Mouse (Mus musculus) spleen, postnatal 14 days (tissue): ENCODE measurements at regions not wholly inside any gene's neighbourhood (a gene's known extent, or its start where the extent isn't known, plus 50 kb on each side); places are given as distances from the start of the nearest gene placed in this dataset.
"Not testable (repeated sequence)": the region's sequence is repeated elsewhere in the genome, so short reads cannot be mapped to it uniquely, and the experiment has no call there.

ENCODE experiments used
- DNase-seq, 2 experiments: peaks; one replicate each; pipeline ENCODE4 v3.0.0; 2021 to 2022; ENCODE audit warnings: low spot score in 2 of 2

GRCm38 (mm10) chr7:83399668-83400067, 185.1 kb upstream of the Tmc3 start:
- DNase-seq = no peak

- DNase-seq = no peak
Measured at GRCm38 (mm10) chr7:83401001-83401400, 183.7 kb upstream of the Tmc3 start.

DNA sequence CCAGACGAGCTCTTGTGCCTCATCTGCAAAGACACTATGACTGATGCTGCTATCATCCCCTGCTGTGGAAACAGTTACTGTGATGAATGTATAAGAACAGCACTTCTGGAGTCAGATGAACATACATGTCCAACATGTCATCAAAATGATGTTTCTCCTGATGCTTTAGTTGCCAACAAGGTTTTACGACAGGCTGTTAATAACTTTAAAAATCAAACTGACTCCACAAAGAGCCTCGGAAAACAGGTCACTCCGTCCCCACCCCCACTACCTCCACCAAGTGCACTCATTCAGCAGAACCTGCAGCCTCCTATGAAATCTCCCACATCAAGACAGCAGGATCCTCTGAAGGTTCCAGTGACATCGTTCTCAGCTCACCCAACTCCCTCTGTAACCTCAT, 172.0 kb upstream of the Tmc3 start:
- not testable (repeated sequence) for DNase-seq

DNA sequence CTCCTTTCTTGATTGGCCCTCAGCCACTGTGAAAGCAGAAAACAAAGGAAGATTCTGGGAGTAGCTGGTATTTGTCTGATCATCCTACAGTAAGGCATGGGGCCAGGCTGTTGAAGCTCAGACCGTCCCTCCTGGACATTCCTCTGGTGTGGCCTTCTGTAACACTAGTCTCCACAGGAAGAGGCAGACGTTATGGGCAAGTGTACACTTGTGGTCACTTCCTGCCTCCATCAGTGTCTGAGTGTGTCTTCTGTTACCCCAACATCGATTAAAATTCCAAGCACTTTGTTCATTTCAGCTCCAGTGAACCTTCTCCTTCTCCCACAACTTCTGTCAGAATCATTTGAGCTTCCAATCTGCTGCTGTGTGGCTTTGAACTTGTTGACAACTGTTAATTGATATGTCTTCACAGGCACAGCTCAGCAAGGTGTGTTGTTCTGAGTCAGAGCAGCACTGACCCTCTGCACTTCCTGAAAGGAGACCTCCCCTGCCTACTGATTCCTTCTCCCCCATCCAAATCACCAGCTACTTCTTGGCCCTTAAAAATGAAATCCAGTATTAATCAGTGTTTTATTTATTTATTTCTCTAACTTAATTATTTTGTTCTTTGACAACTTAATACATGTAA, 154.7 kb upstream of the Tmc3 start:
- DNase-seq = no peak

DNA sequence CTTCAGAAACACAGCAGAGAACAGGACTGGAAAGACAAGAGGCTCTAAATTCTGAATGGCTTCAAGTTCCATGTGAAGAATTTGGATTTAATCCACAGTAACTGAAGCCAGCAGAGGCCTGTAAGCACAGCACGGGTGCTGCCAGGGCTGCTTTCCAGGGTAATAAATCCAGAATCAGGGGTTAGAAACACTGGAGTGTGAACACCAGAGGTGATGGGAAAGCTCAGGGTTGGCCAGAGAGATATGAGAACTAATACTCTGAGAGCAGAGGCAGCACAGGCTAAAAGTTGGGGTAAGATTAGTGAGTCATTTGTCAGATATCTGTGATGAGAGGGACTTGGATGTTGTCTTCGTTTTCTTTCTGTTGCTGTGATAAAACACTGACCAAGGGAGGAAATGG, 153.6 kb upstream of the Tmc3 start:
- no peak for DNase-seq

GRCm38 (mm10) chr7:83432843-83433242, 151.9 kb upstream of the Tmc3 start:
- DNase-seq = no peak

GRCm38 (mm10) chr7:83433959-83434715, 150.6 kb upstream of the Tmc3 start:
- no peak for DNase-seq

DNA sequence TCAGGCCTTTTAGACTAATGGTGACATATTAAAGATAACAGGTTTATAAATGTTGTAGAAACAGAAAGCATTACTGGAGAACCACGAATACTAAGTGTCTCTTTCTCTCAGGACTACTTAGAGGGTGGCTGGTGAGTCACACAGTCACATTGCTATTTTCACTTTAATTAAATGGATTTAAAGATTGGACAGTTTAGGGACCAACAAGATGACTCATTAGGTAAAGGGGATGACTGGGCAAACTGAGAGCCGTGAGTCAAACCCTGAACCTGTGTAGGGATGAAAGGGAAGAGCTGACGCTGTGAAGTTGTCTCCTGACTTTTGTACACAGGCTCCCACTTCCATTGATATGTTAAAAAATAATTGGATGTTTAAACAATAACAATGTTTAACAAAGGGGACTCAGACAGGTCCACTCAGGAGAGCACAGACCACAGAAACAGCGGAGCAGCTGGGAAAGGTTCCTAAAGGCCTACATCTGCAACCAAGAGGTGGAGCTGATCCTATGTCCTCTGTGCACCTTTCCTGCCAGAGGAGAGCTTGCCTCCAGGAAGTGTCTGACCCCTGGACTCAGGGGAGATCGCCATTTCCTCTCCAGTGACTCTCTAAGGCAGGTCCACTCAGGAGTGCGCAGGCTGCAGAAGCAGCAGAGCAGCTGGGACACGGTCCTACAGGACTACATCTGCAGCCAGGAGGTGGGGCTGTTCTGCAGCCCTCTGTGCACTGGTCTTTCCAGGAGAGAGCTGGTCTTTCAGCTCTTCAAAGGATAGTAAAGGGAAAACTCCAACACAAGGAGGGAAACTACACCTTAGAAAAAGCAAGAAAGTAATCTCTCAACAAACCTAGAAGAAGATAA, 146.0 kb upstream of the Tmc3 start:
- DNase-seq = no peak

GRCm38 (mm10) chr7:83443596-83444278, 141.0 kb upstream of the Tmc3 start:
- no peak for DNase-seq

DNA sequence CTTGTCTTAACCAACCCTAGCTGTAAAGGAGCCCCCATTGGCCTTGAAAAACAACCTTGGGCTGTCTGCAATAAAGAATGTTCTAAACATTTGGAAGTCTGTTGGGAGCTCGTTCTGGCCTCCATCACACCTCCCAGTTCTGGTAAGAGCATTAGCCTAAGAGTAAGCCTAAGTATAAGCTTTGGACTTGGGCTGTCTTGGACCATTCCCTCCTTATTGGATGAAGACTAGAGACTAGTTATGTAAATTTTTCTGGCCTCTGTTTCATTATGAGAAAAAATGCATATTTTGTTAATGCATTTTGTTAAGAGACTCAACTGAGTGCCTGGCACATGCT, 140.5 kb upstream of the Tmc3 start:
- no peak for DNase-seq

- no peak for DNase-seq
Measured at GRCm38 (mm10) chr7:83445181-83445926, 139.4 kb upstream of the Tmc3 start.

DNA sequence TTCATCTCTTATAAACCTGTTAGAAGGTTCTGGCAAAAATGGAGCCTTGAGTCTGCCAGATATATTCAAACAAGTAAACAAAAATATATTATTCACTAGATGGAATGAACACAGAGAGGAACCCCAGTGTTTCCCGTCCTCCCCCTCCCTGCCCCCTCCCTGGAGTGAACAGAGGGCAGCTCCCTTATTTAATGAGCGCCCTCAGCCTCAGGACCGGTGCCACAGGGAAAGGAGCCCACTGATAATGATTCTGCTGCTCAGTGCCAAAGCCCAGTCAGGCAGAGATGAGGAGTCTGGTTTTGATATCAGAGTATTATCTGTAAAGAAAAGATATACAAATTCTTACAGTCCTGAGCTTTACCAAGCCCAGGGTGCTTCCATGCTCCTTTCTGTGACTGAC, 134.4 kb upstream of the Tmc3 start:
- no peak for DNase-seq

DNA sequence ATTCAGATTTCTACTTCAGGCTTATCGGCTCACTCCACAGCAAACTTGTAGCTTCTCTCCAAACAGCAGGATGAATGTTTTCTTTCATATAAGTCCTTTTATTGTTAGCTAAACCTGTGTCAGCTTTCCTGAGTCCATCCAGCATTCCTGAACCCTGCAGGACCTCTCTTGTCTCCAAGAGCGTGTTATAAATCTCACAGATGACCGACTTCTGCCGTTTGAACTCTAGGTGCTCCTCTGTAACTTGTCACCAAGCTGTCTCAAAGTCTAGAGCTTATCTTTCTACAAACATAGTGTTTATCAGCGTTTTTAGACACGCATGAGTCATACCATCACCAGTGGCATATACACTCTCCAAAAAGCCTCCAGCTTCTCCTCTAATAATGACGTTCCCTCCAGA, 132.4 kb upstream of the Tmc3 start:
- DNase-seq = no peak

GRCm38 (mm10) chr7:83459520-83459919, 125.2 kb upstream of the Tmc3 start:
- no peak for DNase-seq

- no peak for DNase-seq
Measured at GRCm38 (mm10) chr7:83467006-83467405, 117.7 kb upstream of the Tmc3 start.

- DNase-seq = not testable (repeated sequence)
Measured at GRCm38 (mm10) chr7:83469856-83470255, 114.9 kb upstream of the Tmc3 start.

GRCm38 (mm10) chr7:83471111-83471510, 113.6 kb upstream of the Tmc3 start:
- DNase-seq = no peak

DNA sequence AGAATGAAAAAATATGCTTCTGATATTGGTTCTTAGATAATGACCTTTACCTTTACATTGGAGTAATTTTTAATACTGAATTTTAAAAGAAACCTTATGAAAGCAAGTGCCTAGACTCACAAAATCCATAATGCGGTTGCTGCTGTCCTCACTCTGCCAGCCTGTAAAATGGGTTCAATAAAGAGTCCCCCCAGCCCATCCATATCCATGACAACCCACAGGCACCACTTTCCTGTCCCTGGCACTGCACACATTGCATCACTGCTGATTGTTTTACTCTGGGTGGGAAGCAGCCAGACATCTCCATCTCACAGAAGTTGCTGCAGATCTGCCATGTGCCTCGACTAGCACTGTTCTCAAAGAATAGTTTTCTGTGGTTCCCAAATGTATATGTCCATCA, 110.3 kb upstream of the Tmc3 start:
- DNase-seq = no peak

GRCm38 (mm10) chr7:83474986-83475385, 109.7 kb upstream of the Tmc3 start:
- no peak for DNase-seq

DNA sequence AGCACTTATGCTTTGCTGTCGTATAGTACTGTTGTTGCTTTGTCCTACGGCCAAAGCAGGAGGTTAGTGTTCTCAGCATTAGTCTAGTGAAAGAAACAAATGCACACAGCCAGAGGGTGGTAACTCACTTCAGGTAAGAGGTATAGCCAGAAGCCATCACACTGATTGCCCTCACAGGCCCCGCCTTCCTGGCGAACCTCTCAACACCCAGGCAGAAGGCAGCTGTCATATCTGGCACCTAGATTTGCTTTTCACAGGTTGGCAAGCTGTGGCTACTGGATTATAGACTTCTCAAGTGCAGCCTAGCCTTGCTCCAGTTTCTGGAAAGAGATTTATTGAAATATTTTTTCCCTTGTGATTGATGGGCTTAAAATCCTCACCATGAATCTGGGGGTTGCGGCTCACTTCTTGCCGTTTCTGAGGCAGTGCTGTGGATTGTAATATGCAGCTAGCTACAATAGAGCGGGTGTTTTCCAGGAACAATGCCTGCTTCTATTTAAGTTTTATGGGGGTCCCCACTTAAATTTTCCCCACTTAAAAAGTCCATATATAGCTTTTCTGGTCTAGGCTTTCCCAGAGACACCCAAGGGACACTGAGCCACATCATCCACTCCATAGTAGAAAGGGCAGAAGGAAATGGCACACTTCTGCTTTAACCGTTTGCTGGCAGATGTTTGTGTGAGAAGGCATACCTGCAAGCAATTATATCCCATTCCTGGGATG, 109.1 kb upstream of the Tmc3 start:
- no peak for DNase-seq

DNA sequence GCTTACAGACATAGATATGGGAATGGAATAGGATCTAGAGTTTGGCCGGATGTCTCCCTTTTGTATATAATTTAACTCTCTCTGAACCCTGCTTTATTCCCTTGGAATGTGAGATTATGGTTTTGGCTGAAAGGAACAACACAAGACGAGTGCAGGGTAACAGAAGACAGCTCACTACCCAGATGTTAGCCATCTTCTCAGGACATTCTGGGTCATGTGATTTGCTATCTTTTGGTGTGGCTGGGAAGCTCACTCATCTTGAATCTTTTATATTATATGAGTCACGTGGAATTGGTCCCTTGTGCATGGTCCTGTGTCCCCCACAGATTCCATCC, 108.6 kb upstream of the Tmc3 start:
- DNase-seq = no peak
